Mouse (Mus musculus) B cell, adult 2 months (primary cell): ENCODE data around the gene Gja4.

Experiments
- DNase-seq, 2 experiments: peaks; one replicate each; pipeline ENCODE4 v3.0.0; 2022

The Gja4 gene

DNA sequence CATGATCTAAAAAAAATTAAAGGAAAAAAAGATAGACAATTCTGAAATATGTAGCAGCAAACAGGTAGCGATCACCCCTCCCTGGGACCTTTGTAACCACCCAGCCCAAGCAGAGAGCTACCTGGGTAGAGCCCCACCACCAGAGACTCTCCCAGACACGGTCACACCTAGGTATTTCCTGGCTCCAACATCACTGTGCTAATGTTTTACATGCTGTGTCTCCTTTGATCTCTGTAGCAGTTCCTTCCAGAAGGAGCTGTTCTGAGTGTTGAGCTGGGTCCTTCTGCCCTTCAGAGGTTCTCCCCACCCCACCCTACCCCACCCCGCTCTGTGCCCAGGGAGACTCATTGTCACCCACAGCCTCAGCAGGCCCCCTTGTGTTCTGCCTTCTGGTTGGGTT is 9.8 kb upstream of the Gja4 start:
- no peak for DNase-seq

DNA sequence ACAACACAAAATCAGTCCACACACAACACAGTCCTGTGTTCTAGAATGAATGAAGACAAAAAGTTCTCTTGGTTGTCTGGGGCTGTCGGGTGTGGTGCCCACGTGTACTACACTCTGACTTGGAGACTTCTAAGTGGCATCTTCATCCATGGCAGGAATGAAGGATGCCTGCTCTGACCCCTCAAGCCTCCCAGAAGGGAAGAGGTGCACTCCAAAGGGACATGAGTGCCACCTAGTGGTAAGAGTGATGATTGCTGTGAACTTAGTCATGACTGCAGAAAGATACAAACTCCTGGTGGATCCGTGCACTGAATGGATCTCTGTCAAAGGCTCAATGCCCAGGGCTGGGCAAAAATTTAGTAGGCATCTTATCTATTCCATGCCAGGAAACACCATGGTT is 5.8 kb upstream of the Gja4 start:
- peak; percentile 63 to 68 for DNase-seq

DNA sequence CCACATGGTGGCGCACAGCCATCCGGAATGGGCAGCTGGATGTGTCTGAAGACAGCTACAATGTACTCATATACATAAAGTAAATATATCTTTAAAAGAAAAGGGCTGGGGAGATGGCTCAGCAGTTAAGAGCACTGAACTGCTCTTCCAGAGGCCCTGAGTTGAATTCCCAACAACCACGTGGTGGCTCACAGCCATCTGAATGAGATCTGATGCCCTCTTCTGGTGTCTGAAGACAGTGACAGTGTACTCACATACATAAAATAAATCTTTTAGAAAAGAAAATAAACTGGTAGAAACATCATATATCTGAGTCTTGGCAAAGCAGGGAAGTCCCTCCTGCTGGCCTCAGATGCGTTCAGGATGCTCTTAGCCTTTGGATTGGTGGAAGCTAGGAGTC is 3.3 kb upstream of the Gja4 start:
- no peak for DNase-seq

DNA sequence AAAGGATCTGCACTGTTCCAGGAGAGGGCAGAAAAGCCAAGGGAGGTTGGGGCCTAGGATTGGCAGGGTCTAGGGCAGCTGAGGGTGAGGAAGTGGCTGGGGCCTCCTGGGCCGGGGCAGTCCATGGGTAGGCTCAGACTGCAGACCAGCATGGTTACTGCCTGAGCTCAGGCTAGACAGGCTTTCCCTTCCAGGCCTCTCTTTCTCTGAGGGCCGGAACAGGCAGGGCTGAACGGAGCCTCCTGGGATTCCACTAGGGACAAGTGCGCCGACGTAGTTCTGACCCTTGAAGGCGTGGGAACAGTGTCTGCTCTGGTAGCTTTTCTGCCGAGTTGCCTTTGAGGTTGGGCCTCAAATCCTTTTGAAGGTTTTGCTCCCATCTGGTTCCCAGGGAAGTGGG is 1.9 kb upstream of the Gja4 start:
- no peak for DNase-seq

DNA sequence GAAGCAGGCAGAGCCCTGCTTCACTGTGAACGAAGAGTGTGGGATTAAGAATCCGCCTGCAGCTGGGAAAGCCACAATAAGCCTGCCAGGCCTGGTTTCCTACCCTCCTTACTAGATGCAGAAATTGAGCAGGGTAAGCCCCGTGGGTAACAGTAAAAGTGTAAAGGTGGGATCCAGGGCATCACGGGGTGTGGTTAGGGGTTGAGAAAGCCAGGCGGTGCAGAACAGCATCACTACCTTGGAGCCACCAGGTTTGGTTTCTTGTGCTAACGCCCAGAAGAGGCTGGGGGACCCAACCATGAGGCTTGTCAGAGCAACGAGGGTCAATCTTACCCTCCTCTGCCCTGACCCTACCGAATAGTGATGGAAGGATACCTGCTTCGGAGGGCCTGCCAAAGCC is 746 bp upstream of the Gja4 start:
- no peak for DNase-seq

DNA sequence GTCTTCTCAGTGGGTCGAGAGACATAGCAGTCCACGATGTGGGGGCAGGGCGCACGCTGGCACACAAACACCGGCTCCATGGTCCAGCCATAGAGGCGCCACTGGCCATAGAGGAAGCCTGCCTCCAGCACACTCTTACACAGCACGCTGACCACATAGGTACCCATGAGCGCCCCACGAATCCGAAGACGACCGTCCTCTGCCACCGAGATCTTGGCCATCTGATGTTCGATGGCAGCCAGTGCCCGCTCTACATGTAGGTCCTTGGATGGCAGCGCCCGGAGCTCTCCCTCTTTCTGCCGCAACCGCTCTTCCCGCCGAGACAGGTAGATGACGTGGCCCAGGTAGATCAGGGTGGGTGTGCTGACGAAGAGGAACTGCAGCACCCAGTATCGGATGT is 1.5 kb downstream of the Gja4 start:
- DNase-seq = no peak

DNA sequence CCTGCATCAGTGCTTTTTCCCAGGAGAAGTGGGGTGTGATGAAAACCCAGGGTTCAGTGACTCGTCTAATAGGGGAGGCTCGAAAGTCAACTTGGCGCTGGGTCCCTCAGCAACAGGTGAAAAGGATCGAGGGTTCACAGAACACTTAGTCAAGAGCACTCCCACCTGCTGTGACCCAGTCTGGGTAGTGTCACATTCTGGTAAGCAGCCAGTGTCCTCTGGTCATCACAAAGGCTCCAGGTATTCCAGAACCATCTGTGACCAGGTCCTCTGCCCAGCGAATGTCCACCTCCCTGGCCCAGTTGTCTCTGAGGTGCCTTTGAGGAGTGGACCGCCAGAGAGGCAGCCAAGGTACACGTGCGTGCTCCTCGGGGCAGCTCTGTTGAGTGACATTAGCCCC is 2.3 kb downstream of the Gja4 start:
- no peak for DNase-seq

DNA sequence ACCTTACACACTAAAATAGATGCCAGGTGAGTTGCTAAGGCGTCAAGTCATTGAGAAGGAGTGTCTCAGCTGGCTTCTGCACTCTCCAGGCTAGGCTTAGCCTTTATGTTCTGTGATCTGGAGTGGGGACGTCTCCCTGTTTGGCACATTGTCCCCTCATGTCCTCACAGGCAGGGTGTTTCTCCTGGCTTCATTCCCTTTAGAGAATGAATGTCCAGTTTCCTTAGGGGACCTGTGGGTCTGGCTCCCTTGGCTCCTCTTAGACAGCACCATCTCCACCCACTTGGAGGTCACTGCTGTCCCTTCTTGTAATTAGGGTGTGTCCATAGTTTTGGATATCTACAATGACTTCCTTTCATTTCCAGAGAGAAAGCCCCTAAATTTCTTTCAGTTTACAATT is 6.9 kb downstream of the Gja4 start:
- no peak for DNase-seq

DNA sequence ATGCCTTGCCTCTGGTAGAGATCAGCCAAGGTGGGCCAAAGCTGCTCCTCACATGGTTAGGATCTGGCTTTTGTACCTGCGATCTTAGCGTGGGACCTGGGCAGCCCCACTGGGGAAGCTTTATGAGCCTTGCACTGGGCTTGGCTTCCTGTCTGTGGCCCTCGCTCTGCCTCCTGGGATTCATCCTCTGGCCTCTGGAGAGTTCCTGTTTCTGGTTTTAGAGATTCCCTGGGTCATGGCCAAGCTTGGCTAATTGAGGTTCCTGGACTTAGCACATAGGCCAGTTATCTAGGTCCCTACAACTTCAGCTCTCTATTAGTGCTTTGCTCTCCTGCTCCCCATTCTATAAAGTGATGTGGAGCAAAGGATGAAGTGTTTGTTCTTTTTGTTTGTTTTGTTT is 10.0 kb downstream of the Gja4 start:
- DNase-seq = no peak

DNA sequence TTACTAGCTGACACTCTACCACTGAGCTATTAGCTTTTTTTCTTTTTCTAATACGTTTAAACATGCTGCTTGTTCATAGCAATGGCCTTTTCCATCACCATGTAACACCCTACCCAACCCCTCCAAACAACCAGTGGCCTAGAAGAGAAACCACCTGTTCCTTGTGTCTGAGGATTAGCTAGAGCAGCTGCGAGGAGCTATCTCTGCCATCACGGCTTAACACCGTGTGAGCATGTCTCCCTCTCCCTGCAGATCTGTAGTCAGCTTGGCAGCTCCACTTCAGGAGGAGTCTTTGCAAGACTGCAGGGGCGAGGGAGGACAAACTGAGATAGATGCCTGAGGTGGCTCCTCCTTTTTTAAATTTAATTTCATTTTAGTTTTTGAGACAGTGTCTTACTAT is 13.3 kb downstream of the Gja4 start:
- no peak for DNase-seq

DNA sequence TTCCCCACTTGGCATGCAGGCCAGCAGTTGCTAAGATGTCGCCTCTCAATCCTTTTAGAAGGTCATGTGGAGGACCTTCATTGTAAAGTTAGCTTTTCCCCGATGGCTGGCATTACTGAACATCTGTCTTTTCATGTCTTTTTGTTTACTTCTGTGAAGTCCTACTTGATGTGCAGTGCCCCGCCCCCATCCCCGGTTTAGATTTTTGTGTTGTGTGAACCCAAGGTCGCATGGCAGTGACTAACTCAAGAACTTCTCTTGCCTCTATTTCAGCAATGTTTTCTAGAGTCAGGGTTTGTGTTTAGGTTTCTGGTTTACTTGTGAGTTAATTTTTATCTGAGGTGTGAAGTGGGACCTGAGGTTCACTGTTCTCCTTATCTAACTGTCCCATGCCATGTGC is 21.2 kb downstream of the Gja4 start:
- no peak for DNase-seq

DNA sequence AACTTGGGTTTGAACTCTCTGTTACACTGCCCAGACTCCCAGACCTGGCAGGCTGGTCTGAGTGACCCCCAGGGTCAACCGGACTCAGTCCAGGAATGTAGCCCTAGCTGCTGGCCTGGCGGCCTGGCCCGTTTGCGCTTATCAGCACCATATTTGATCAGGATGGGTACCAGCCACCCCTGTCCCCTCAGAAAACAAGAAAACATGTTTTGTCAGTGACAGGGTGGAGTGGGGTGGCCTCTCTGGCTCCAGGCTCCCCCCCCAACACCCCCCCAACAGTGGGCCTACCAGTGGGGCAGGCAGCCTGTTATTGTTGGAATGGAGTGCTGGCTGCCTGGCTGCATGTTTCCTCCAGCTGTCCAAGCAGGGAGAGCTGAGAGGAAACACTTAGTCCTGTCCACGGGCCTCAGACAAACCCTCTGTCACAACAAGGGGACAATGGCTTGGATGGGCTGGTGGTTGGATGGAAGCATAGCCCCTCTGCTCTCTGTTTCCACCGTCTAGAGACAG is 24.7 kb downstream of the Gja4 start:
- DNase-seq = no peak

DNA sequence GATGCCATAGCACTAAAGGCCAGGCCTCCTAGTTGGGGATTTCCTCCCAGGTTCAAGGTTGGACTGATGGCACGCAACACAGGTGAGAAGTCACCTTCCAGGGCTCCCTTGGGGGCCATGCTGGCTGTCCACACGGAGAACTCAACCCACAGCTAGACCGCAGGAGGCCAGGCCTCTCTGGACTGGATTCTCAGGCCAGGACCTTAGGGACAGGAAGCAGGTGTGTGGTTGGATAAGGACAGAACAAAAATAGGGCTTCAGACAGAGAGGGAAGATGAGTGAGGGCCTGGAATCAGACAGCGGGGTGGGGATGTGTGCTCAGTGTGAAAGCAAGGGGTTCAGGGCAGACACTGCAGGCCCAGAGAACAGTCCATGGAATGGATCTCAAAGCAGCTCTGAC is 26.9 kb downstream of the Gja4 start:
- DNase-seq = no peak

DNA sequence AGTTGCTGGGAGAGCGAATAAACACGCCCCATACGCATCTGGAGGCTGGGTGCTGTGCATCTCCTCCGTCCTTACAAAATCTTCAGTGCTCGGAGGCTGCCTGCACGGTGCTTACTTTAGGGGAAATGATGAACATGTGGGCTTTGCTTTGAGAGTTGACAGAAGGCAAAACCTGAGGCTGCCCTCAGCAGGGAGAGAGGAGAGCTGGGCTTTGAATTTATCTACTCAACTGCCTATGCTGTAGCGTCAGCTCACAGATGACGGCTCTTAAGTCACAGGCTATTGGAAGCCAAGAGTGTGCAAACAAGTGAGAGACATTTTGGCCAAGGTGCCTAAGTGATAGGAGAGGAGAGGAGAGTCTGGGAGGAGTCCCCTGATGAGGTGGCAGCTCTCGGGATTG is 34.6 kb downstream of the Gja4 start:
- no peak for DNase-seq

DNA sequence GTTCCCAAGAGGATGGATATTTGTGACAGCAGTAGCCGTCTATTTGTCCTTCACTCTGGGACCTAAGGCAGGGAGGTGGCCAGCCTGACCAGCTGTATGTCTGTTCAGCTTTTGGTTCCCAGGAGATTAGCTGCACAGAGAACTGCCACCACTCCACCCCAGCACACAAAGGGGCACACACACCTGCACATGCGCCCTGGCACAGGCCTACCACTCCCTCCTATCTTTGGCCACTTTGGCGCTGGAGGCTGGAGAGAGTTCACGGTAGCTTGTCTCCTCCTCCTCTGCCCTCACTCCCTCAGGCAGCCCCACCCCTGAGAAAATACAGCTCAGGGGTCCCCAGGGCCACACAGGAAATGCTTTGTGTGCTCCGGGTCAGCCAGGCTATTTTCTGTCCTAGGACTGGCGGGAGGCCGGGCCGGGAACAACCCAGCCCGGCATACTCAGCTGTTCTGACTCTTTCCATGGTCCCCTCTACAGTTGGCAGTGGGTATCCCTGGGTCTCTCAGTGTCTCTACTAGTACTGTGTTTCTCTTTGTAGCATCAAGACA is 35.3 kb downstream of the Gja4 start:
- DNase-seq = no peak

DNA sequence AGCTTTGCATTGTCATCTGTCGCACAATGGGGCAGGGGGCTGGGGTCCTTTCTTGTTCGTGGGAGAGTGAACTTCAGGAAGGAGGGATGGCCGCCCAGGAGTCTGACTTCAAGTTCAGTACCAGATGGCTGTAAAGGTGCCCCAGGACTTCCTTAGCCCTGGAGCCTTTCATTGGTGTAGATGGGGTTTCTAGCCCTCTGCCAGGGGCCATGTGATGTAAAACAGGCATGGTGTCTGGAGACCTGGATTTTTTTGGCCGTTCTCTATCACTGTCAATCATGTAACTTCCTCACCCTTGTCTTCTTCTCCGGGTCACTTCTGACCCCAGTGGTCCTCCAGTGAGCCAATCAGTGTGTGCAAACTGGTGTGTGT is 49.7 kb downstream of the Gja4 start:
- no peak for DNase-seq

DNA sequence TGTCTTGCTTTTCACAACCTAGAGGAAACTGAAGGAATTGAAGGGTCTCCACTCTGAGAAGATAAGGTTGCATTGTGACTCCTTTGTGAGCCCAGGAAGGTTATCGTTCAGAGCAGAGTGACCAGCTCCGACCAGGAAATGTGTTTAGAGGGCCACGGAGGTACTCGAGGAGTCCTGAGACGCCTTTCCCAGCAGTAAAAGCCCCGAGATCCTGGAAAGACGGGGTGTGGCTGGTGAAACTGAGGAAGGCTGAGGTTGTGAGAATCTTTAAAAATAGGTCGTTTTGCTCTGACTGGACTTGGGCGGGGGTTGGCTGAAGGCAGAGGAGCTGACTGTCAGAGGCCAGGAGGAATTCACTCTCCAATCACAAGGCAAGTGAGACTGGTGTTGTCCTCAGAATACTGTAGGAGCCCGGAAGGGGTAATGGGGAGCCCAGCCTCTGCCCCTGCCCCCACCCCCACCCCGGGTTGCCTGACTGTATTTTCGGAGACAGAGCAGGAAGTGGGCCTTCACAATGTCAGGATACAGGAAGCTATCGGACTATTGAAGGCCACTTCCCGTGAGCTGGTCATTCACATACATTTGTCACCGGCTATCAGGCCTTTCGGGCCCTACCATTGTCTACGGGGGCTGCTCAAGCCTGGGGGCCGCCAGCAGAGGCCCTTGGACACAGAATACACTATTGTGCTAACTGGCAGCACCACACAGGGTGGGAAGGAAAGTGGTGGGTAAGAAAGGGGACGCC is 50.2 kb downstream of the Gja4 start:
- DNase-seq = no peak

DNA sequence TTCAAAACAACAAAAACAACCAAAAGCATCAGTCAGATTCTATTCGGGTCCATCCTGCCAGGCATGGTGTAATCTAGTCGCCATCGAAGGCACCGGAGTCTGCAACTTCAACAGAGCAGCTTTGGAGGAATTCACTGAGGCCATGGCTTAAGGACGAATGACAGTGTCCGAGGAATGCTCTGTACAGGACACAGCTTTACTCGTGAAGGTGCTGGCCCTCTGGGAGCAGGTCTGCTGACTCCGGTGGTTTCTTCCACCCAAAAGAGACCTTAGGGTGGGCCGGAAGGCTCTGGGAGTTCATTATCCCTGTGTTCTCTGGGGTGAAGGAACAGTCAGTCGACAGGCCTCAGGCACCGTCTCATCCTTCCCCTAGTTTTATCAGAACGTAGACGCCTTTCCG is 52.2 kb downstream of the Gja4 start:
- DNase-seq = no peak
